Mouse (Mus musculus) WW6 (cell line): ENCODE results near the gene Ppargc1a.

Source experiments
- DNase-seq: peaks from one replicate; pipeline ENCODE4 v3.0.0-alpha.2; 2013; ENCODE audit warnings: low read depth, low spot score

The Ppargc1a gene

DNA sequence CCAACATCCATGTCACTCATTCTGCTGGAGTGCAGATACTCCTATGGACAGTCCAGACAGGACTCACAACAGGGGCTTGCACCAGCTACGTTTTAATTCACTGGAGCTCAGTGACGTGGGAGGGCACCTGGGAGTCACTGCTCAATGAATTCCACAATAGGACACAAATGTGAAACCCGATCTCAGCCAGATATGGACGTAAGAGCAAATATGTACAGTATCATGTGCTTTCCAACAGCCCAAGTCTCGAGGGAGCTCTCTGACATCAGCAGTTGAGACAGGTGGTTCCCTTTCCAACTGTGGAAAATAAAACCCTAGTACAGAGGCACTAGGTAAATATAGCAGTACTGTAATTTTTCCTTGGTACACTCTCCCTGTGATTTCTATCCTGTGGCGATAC lies at the start of gene Ppargc1a:
TSS of gene Ppargc1a (minus strand) at position 68 of the 400 bp plus-strand sequence.
- DNase-seq, result no peak

DNA sequence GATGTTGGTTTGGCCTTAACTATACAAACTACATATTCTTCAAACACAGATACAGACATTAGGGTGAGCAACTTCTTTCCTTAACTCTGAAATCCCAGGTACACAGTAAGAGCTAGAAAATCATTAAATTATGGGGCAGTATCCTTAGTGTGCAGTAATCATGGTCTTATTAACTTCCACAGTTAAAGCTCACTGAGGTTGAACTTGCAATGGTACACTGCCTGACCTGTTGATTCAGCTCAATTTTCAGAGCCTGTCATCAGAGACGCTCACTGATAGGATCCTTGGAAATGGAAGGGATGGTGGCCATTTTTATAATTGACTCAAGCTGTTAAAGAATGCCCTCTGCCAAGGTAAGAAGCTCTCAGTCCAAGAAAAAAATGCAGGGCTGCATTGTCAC lies 49.4 kb upstream of the Ppargc1a start:
- DNase-seq, result no peak

DNA sequence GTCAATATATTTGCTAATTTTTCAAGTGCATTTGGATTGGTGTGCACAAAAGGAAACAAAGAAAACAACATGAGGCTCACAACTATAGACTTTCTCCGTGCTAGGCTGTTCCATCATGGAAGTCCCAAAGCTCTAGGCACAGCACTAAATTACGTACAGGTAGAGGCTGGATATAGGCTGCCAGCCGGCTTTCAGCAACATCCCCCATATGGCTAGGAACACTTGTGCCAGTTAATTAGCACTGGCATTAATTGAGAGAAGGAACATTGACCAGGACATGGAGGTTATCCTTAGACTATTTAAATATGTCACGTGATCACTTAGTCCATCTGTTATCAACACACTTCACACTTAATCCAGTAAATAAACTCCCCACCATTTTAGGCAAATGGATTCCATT lies 44.5 kb upstream of the Ppargc1a start:
- no peak for DNase-seq

DNA sequence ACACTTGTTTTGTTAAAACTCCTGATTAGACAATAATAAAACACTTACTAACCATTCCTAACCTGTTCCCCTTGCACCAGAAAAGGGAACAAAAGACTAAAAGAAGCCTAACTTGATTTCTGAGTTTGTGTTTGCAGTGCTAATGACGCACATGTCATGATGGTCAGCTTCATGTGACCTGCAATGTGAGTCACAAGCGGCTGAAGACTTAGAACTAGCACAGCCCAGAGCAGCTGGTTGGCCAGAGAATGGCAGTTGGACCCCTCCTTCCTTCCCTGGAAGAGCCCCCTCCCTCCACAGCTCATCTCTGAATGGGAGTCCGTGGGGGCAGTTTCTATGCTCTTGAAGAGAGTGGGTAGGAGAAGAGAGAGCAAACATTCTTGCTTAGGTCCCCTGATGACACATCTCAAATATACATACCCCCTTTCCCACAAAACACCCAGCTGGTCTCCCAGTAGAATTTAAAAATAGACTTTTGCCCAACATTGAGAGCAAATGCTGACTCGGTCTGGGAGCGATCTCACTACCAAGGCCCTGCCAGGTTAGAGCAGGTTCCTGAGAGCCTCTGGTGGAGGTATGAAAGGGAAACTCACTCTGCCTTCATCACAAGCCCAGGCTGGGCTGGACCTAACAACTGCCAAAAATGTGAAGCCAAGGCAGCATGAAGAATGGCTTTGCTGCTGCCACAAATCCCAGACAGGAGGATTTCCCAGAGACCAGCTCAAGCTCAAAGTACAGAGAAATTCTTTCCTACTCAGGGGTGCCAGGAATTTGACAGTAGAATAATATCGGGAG lies 40.4 kb upstream of the Ppargc1a start:
- DNase-seq, result no peak

DNA sequence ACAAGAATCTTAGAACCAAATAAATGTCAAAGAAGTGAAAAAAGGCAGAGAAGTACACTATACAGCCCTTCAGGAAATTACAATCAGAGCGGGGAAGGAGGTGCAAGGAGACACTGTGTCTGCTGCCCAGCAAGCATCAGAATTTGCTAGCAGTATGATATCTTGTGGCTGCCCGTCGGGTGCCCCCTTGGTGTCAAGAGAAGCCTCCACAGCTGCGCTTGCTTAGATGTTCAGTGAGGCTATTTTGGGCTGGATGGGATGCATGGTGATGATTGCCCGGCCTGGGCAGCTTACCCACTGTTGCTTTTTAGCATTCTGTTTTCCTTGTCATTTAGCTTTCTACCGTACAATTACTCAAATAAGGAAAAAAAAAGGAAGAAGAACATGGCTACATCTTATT lies 32.0 kb upstream of the Ppargc1a start:
- no peak for DNase-seq

DNA sequence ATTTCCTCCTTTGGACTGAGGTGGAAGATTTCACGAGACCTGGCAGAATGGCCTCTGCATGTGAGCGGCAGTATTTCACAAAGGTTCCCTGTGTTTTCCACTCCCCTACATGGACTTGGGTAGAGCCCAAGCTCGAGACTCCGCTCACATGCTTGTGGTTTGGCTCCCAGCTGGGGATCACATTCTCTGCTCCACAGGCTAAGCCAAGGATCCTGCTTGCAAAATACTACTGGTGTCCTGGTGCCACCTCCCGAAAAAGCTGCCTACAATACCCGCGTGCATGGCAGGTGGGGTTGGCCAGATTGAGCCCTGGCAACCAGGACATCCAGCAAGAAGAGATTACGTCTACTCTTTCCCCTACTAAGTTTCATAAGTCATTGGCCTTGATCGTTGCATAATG lies 28.1 kb upstream of the Ppargc1a start:
- no peak for DNase-seq

DNA sequence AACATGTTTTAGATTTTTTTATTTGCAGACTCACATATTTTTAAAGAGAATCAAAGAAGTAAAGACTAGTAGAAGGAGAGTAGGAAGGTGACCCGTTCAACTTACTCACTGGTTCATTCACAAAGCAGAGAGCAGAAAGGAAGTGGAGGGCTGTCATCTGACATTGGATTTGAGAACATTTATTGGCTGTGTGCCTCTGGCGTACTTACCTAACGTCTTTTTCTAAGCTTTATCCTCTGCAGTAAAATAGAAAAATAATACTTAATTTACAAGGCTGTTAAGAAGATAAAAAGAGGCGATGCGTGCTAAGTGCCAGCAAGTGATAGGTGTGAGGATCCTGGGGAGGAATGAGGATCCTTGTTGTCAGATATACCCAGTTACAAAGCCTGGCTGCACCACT lies 24.7 kb upstream of the Ppargc1a start:
- DNase-seq, result no peak

DNA sequence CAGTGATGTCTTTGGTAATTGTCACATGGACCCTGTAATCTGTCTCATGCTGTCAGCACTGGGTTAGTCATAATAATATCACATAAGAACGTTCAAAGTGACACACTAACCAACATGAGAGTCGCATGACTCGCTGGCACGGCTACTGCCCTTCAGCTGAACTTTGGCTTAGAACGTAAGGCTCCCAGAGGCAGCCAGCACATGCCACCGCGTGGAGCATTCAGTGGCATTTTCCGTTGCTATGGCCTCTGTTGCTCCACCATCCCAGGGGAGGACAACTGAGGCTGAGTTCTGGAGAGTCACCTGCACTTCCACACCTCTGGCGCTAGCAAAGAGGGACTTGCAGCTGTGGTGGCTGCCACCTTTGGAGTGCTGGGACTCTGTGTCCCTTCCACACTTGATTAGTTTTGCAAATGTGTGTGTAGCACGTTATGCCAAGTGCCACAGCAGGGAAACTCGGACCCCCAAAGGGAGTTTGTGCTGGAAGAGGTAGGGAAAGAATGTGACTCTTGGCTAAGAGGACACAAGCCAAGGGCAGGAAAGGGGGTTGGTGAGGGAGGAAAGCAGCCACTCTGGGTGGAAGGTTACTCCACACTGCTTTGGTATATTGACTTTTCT lies 24.1 kb upstream of the Ppargc1a start:
- DNase-seq, result no peak

DNA sequence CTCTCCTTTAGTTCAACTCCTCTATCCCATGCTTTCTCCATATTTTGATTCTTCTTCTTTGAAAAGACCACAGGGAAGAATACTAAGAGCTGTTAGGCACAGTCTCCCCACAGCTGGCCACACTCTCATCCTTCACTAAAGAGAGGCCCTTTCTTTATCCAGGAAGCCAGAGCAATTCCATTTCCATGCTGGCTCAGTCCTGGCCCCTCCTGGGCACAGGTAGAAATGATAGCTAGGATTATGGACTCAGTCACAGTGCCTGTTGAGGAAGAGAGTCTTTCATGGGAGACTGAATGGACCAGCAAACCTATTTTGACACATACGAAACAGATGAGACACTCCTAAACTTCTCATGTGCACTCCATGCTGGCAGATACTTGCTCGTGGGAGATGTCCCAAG lies 18.7 kb upstream of the Ppargc1a start:
- no peak for DNase-seq

DNA sequence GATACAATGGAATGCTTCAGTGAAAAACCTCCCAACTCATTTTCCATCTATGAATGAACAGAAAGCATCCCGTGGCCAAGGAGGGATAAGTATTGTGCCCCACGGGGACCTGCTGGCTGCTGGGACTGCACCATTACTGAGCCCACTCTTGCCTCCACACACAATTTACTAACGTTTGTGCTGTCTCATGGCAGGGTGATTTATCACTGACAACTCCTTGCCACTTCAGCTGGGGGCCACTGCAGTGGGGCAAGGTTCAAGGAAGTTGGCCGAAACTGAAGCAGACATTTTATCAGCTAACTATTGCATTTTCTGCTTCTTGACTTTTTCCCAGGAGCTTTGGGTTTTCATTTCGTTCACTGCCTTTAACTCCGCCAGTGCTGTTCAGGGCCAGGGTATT lies 17.5 kb upstream of the Ppargc1a start:
- no peak for DNase-seq

DNA sequence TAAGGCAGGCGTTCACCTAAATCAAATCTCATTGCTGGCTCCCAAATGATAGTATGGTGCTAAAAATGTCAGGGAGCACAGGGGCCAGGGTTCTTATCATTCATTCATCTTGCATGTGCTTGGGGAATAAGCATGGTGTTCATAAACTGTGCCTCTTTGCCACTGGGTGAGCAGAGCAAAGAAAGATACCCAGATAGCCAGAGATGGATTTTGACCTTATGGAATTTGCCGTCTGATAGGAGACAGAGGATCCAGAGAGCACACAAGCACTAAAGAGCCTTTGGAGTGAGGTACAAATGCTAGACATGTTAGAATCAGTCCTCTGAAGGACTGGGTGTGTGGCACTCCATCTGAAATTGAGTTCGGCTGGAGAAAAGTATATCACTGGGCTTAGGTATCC lies 16.7 kb upstream of the Ppargc1a start:
- DNase-seq, result no peak

DNA sequence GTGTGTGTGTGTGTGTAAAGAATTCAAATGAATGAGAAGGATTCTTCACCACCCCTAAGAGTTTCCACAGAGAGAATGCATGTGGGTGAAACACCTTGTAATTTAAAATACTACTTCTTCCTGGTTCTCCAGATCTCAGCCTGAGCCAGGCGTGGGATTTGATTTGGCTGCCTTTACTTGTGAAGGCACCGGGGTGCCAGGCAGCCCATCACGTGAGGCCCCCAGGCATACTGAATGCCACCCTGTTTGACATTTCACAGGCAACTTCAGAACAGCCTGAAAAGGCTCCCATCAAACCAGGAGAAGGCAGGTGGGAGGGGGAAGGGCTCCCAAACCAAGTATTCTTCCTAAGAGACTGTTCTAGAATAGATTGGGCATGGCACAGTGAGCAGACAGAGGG lies 16.1 kb upstream of the Ppargc1a start:
- no peak for DNase-seq

DNA sequence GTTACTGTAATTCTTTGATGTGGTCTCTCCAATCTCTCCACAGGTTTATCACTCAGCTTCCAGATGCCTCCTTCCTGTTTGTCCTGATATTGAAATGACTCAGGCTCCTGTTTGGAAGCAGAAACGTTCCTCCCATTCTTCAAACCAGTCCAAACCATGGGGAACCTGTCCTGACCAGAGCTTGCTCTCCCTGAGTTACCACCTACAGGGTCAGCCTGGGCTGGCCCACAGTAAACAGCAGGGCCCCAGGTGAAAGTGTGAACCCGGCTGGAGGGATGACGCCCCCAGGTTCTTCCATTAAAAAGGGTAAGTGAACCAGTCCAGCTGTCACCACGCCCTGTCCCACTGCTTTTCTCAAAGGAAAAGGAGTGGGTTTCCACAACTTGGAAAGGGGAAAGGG lies 15.5 kb upstream of the Ppargc1a start:
- no peak for DNase-seq

DNA sequence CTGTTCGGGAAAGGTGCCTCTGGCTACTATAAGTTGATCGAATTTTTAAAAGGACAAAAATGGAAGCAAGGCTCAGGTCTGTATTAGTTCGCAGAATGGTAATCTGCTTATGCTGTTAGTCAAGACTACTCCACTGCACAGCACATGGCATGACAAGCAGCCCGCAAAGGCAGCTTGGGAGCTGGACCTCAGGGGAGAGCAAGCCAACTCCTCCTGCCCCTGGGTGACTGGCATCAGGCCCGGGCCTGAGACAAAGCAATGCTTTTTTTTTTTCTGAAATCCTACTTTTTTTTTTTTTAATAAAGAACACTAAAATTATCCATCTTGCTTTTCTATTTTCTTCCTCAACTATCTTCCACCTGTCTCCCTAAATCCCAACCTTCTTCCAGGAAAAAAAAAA lies 15.1 kb upstream of the Ppargc1a start:
- no peak for DNase-seq

DNA sequence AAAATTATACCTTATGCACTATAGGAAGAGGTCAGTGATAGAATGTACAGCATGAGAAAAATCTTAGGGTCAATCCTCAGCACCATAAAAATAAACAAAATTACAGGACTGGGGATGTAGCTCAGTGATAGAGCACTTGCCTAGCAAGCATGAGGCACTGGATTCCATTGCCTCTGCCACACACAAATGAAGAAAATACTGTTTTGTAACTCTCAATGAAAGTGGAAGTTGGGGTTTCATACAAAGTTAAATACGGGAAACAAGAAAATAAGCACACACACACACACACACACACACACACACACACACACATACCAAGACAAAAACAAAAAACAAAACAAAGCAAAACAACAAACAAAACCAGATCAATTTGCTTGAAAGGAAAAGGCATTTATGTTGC lies 10.1 kb upstream of the Ppargc1a start:
- DNase-seq, result no peak

DNA sequence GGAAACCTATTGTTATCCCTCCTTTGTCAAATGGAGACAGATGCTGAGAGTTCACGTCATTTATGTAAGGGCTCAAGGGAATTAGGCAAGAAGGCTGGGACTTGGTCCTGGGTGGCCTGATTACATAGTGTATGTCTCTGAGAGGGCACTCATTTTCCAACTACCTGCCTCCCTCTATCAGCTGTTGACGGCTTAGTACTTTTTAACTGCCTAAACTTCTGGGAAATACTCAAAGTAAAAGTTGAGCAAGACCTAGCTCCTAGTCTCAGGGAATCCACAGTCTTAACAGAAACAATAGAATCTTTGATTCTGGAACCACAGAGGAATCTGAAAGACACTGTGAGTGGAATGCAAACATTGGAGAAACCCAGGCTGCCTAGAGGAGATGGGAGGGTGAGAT lies 6.2 kb upstream of the Ppargc1a start:
- no peak for DNase-seq

DNA sequence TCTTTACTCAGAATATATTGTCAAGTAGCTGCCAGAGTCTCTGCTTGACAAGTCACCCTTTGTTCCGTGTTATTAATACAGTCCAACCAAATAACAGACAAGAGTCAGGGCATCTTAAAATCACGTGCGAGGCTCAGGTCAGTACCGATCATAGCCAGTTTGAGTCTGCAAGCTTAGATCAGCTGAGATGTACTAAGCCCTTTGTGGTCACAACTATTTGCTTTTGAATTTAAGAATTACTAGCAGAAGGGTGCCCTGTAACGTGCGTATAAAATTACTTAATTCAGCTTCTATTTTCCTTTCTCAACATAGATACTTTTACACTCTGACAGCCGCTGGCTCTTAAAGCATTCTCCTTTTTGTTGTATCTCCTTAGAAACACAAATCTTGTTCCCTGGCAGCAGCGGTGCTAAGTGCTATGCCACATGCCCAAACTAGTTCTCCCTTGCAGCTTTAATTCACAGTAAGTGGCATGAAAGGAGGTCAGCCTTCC lies 718 bp upstream of the Ppargc1a start:
- DNase-seq, result no peak

DNA sequence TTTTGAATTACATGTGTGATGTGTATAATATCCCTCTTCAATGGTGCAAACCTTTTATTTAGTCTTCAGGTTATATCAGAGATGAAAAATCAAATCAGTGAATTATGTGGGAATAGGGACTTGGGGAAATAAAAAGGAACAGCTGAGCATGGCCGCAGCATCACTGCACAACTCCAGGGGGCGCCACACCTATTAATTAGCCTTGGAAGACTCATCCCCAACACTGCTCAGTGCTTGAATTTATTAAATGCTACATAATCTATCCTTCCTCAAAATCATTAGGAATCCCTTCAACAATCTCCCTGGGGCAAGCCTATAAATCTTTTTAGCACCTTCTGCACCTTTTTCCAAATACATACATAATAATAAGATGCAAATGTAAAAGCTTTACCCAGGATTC lies 1.9 kb downstream of the Ppargc1a start:
- no peak for DNase-seq

DNA sequence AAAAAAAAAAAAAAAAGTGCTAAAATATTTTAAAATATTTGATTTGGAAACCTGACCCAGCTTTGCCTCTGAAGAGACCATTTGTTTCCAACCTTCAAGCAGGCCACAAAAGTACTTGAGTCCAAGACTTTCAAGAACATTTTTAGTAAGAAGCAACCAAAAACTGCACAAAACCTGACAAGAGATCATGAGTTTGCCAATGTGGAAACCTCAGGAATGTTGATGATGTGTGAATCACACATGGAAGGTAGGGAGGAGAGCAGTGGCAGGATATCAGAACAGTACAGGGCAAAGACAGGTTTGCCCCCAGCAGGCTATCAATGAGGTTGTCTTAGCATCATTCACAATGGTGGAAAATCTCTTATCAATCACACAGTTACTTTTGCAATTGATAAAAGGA lies 2.5 kb downstream of the Ppargc1a start:
- no peak for DNase-seq

DNA sequence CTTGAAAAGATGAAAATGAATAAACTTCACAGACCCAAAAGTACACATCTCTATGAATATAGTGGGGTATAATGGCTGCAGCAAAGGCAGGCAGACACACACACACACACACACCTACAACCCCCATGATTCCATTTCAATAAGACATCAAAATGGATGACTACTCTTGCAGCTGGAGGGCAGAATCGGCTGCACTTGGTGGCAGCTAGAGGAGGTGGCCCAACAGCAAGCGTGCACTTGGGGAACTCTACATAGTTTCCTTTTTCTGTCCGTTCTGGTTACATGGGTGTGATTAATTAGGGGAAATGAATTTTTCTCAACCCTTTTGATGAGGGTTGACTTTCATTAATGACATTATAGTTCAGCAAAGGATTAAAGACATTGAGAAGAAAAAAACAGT lies 4.0 kb downstream of the Ppargc1a start:
- no peak for DNase-seq

DNA sequence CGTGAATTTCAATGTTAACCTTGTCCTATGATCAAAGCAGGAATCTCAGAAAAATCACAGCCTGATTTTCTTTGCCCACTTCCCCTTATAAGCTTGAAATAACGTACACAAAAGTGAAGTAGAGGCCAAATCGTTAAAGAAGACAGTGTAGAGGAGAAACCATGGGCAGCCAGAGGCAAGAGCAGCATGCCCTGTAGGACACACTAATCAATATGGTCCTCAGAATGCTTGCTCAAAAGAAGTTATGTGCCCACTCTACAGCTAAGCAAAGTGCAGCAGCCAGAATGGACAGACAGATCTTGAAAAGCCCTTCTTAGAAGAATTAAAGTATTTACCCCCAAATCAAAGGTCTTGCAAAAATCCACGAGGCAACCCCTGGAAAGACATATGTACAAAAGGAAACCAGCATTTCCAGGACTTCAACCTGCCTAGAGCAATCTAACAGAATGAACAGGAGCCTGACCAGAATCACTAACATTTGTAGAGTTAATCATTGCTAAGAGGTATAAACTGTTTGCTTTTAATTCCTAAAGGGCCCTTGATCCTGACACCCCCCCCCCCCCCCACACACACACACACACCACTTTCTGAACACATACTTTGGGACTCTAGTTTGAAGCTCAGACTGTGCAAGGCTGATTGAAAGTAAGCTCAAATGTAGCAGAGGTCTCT lies 9.8 kb downstream of the Ppargc1a start:
- DNase-seq, result no peak

DNA sequence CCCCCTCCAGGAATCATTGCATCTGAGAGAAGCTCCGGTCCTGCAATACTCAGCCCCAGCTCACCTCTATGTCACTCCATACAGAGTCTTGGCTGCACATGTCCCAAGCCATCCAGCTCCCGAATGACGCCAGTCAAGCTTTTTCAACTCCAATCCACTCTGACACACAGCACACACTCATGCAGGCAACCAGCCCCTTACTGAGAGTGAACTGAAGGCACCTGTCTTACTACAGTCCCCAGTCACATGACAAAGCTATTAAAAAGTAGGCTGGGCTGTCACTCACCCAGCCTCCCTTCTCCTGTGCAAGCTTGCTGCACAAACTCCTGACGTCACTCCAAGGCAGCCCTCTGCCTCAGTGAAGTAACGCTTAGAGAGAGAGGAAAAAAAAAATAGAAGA lies 13.9 kb downstream of the Ppargc1a start:
- no peak for DNase-seq

DNA sequence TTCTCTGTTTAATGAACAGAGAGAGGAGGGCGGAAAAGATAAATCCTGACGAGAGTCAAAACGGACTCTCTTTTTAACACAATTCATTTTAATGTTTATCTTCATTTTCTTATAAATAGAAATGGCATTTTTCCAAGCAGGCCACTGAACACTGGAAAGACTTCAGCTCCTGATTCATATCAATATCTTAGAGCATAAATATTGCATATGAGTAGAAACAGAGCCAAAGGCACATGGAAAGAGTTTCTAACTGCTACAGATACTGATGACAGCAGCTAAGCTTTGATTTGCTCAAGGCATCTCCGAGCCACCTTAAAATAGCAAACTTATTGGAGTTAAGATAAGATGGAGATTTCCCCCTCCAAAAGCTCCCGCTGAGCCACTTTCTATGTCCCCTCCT lies 14.3 kb downstream of the Ppargc1a start:
- no peak for DNase-seq
